Mouse (Mus musculus) liver, embryonic 13.5 days (tissue): ENCODE measurements around the gene Rab4a. TPM values are rescaled to one million over a fixed set of nuclear protein-coding genes. Genes with fewer than 3 reads are reported as not detected.
A peak's percentile ranks its signal among the peaks of the same experiment; 100 is the strongest.

Experiments used
- ATAC-seq: fragments of 200-750 bp; cut with Nextera tagmentation; 2 replicates; pipeline ENCODE4 v1.8.0; 2017; ENCODE audit warnings: low read depth, mild to moderate bottlenecking, moderate number of reproducible peaks, moderate library complexity
- DNase-seq: peaks from one replicate; pipeline ENCODE4 v3.0.0; 2022
- H3K27ac ChIP-seq: fragments of 300-500 bp; sonication (generic); 2 replicates; pipeline ENCODE4 v1.5.1; 2015; ENCODE audit warnings: moderate library complexity, mild to moderate bottlenecking, inconsistent platforms
- H3K27me3 ChIP-seq: fragments of 300-500 bp; sonication (generic); 2 replicates; pipeline ENCODE4 v1.6.1; 2015; ENCODE audit warnings: mild to moderate bottlenecking, inconsistent platforms
- H3K36me3 ChIP-seq: fragments of 300-500 bp; sonication (generic); 2 replicates; pipeline ENCODE4 v1.6.1; 2015; ENCODE audit warnings: mild to moderate bottlenecking, inconsistent platforms
- H3K4me1 ChIP-seq: fragments of 300-500 bp; sonication (generic); replicated peaks from 2 replicates; pipeline ENCODE4 v1.6.1; 2015; ENCODE audit warnings: inconsistent platforms
- H3K4me2 ChIP-seq: fragments of 300-500 bp; sonication (generic); 2 replicates; pipeline ENCODE4 v1.6.1; 2015; ENCODE audit warnings: inconsistent platforms, mild to moderate bottlenecking, moderate library complexity
- H3K4me3 ChIP-seq: fragments of 300-500 bp; sonication (generic); replicated peaks from 2 replicates; pipeline ENCODE4 v1.5.1; 2015; ENCODE audit warnings: mild to moderate bottlenecking, inconsistent platforms
- H3K9ac ChIP-seq: fragments of 300-500 bp; sonication (generic); 2 replicates; pipeline ENCODE4 v1.6.1; 2015; ENCODE audit warnings: mild to moderate bottlenecking, inconsistent platforms
- H3K9me3 ChIP-seq: fragments of 300-500 bp; sonication (generic); replicated peaks from 2 replicates; pipeline ENCODE4 v1.6.1; 2016; ENCODE audit warnings: inconsistent platforms
- WGBS: fragments of 180-500 bp; shearing (Covaris S2); methylation state at CpG from one replicate; pipeline ENCODE4 v1.1.7; 2015; ENCODE audit not compliant: insufficient replicate concordance; 5-methylcytosine and 5-hydroxymethylcytosine counted together
- polyA plus RNA-seq: library from polyadenylated mRNA; unstranded; fragments of >200 nt; fragmentation: Nextera tagmentation; extraction: Ambion mirVana; gene quantifications from 2 replicates; pipeline ENCODE4 v1.2.1, GENCODE M21; 2015

Rab4a gene
- polyA plus RNA-seq, 1 experiment from 2014 or later, result 30.8 TPM

GRCm38 (mm10) chr8:123827523-123827922, 21.7 kb downstream of the Rab4a start:
- no peak for ATAC-seq
- 88% methylated on average over 13 of the region's 13 CpGs for WGBS

GRCm38 (mm10) chr8:123832757-123833156, 27.0 kb downstream of the Rab4a start:
- Histone ChIP-seq H3K27ac (no peak overlapping the region), H3K9ac (no peak overlapping the region), H3K27me3 (no peaks in the 10 kb centered on the region), H3K9me3 (no peaks in the 10 kb centered on the region), H3K36me3 (peaks cover 84% of the 10 kb centered on the region), H3K4me1 (no peaks in the 10 kb centered on the region), H3K4me3 (no peak overlapping the region), H3K4me2 (no peak overlapping the region)
- ATAC-seq, result no peak
- WGBS, result 89% methylated on average over 4 of the region's 4 CpGs
- peak; percentile 51 for DNase-seq

More at GRCm38 (mm10) chr8:123827523-123827922, 21.7 kb downstream of the Rab4a start:
- Histone ChIP-seq H3K4me2 (no peak overlapping the region), H3K9me3 (0 out of 2 replicates have a peak, but pooled peaks cover 3% of the 10 kb centered on the region), H3K27me3 (no peaks in the 10 kb centered on the region), H3K27ac (no peak overlapping the region), H3K36me3 (peaks cover 88% of the 10 kb centered on the region), H3K4me3 (no peak overlapping the region), H3K4me1 (peaks cover 29% of the 10 kb centered on the region), H3K9ac (no peak overlapping the region)
- DNase-seq, result no peak

- Histone ChIP-seq H3K9ac (no peak overlapping the region), H3K36me3 (peaks cover 66% of the 10 kb centered on the region), H3K4me3 (no peak overlapping the region), H3K27me3 (no peaks in the 10 kb centered on the region), H3K4me2 (no peak overlapping the region), H3K4me1 (no peaks in the 10 kb centered on the region), H3K27ac (no peak overlapping the region), H3K9me3 (no peaks in the 10 kb centered on the region)
- ATAC-seq, result peak; percentile 59; the same call in 1 of the 2 replicates
- peak; percentile 47 for DNase-seq
- 57% methylated on average over 9 of the region's 9 CpGs for WGBS
Observed at GRCm38 (mm10) chr8:123835451-123835850, 29.7 kb downstream of the Rab4a start.

GRCm38 (mm10) chr8:123836354-123836753, 30.6 kb downstream of the Rab4a start:
- Histone ChIP-seq H3K36me3 (peaks cover 62% of the 10 kb centered on the region), H3K27me3 (no peaks in the 10 kb centered on the region), H3K4me2 (no peak overlapping the region), H3K27ac (no peak overlapping the region), H3K4me3 (no peak overlapping the region), H3K9ac (no peak overlapping the region), H3K9me3 (no peaks in the 10 kb centered on the region), H3K4me1 (no peaks in the 10 kb centered on the region)
- DNase-seq (no peak), ATAC-seq (peak; percentile 32; the same call in 1 of the 2 replicates)
- 87% methylated on average over 6 of the region's 6 CpGs for WGBS

GRCm38 (mm10) chr8:123838496-123838895, 32.7 kb downstream of the Rab4a start:
- Histone ChIP-seq H3K4me1 (no peaks in the 10 kb centered on the region), H3K27ac (no peak overlapping the region), H3K36me3 (peaks cover 59% of the 10 kb centered on the region), H3K9ac (no peak overlapping the region), H3K9me3 (no peaks in the 10 kb centered on the region), H3K27me3 (no peaks in the 10 kb centered on the region), H3K4me2 (no peak overlapping the region), H3K4me3 (no peak overlapping the region)
- WGBS, result 70% methylated on average over 9 of the region's 9 CpGs
- ATAC-seq (no peak), DNase-seq (peak; percentile 17)

GRCm38 (mm10) chr8:123840578-123841345, 35.0 kb downstream of the Rab4a start:
- no peak for ATAC-seq
- 83% methylated on average over 15 of the region's 15 CpGs for WGBS
- peaks cover 47% of the 10 kb centered on the region for H3K36me3 ChIP-seq

GRCm38 (mm10) chr8:123842086-123842485, 36.3 kb downstream of the Rab4a start:
- H3K9me3 ChIP-seq, result no peaks in the 10 kb centered on the region
- peaks cover 44% of the 10 kb centered on the region for H3K36me3 ChIP-seq
- WGBS, result 85% methylated on average over 12 of the region's 12 CpGs
- ATAC-seq (no peak), DNase-seq (no peak)
- H3K27me3 ChIP-seq, result no peaks in the 10 kb centered on the region
- H3K4me1 ChIP-seq, result peaks cover 7% of the 10 kb centered on the region; the same call in 1 of the 2 replicates
- no peak overlapping the region for H3K27ac ChIP-seq
- H3K9ac ChIP-seq, result no peak overlapping the region
- no peak overlapping the region for H3K4me2 ChIP-seq
- no peak overlapping the region for H3K4me3 ChIP-seq

More at GRCm38 (mm10) chr8:123840578-123841345, 35.0 kb downstream of the Rab4a start:
- Histone ChIP-seq H3K9me3 (no peaks in the 10 kb centered on the region), H3K9ac (no peak overlapping the region), H3K27me3 (no peaks in the 10 kb centered on the region), H3K4me2 (no peak overlapping the region), H3K4me1 (0 out of 2 replicates have a peak, but pooled peaks cover 2% of the 10 kb centered on the region), H3K27ac (no peak overlapping the region), H3K4me3 (no peak overlapping the region)
- no peak for DNase-seq

GRCm38 (mm10) chr8:123844341-123844740, 38.6 kb downstream of the Rab4a start:
- Histone ChIP-seq H3K4me2 (no peak overlapping the region), H3K9ac (no peak overlapping the region), H3K27ac (no peak overlapping the region), H3K36me3 (peaks cover 31% of the 10 kb centered on the region), H3K4me3 (no peak overlapping the region), H3K27me3 (no peaks in the 10 kb centered on the region), H3K4me1 (peaks cover 7% of the 10 kb centered on the region; the same call in 1 of the 2 replicates), H3K9me3 (no peaks in the 10 kb centered on the region)
- no peak for ATAC-seq
- DNase-seq, result no peak
- 71% methylated on average over 7 of the region's 7 CpGs for WGBS

- no peak for ATAC-seq
- Histone ChIP-seq H3K36me3 (peaks cover 28% of the 10 kb centered on the region), H3K4me1 (peaks cover 7% of the 10 kb centered on the region; the same call in 1 of the 2 replicates), H3K9me3 (no peaks in the 10 kb centered on the region), H3K4me2 (no peak overlapping the region), H3K27ac (no peak overlapping the region), H3K4me3 (no peak overlapping the region), H3K27me3 (no peaks in the 10 kb centered on the region), H3K9ac (no peak overlapping the region)
- WGBS, result 33% methylated on average over 13 of the region's 13 CpGs
- DNase-seq, result no peak
Observed at GRCm38 (mm10) chr8:123845114-123845513, 39.3 kb downstream of the Rab4a start.

- no peak overlapping the region for H3K4me3 ChIP-seq
- WGBS, result 80% methylated on average over 10 of the region's 10 CpGs
- no peak overlapping the region for H3K9ac ChIP-seq
- H3K4me1 ChIP-seq, result peaks cover 7% of the 10 kb centered on the region; the same call in 1 of the 2 replicates
- H3K27ac ChIP-seq, result no peak overlapping the region
- peaks cover 28% of the 10 kb centered on the region for H3K36me3 ChIP-seq
- no peaks in the 10 kb centered on the region for H3K9me3 ChIP-seq
- DNase-seq (no peak), ATAC-seq (no peak)
- H3K4me2 ChIP-seq, result no peak overlapping the region
- no peaks in the 10 kb centered on the region for H3K27me3 ChIP-seq
Observed at GRCm38 (mm10) chr8:123845991-123846390, 40.2 kb downstream of the Rab4a start.

- Histone ChIP-seq H3K9ac (no peak overlapping the region), H3K9me3 (no peaks in the 10 kb centered on the region), H3K27me3 (no peaks in the 10 kb centered on the region), H3K4me2 (no peak overlapping the region), H3K4me1 (peaks cover 7% of the 10 kb centered on the region; the same call in 1 of the 2 replicates), H3K27ac (no peak overlapping the region), H3K4me3 (no peak overlapping the region), H3K36me3 (peaks cover 23% of the 10 kb centered on the region)
- 85% methylated on average over 12 of the region's 12 CpGs for WGBS
- ATAC-seq, result no peak
- no peak for DNase-seq
Observed at GRCm38 (mm10) chr8:123846509-123846908, 40.7 kb downstream of the Rab4a start.
